Mouse (Mus musculus) thymus, postnatal 36 days (tissue): ENCODE measurements around the gene E130208F15Rik.

ENCODE experiments used
- DNase-seq, 2 experiments: peaks; one replicate each; pipeline ENCODE4 v3.0.0; 2022; ENCODE audit warnings: mixed read lengths in 2 of 2

The E130208F15Rik gene

GRCm38 (mm10) chr7:30336384-30336783 lies 14.8 kb downstream of the E130208F15Rik start:
- DNase-seq = peak; percentile 61

- DNase-seq = no peak
Observed at GRCm38 (mm10) chr7:30339432-30340109, 18.0 kb downstream of the E130208F15Rik start.

GRCm38 (mm10) chr7:30346635-30347379 lies 25.3 kb downstream of the E130208F15Rik start:
- peak; percentile 55 to 65 for DNase-seq

- peak; percentile 65 to 69 for DNase-seq
Observed at GRCm38 (mm10) chr7:30347828-30348227, 26.3 kb downstream of the E130208F15Rik start.

GRCm38 (mm10) chr7:30353279-30353822 lies 31.8 kb downstream of the E130208F15Rik start:
- DNase-seq = peak; percentile 37 to 57

- DNase-seq = no peak
Observed at GRCm38 (mm10) chr7:30354059-30354458, 32.5 kb downstream of the E130208F15Rik start.

- DNase-seq = no peak
Observed at GRCm38 (mm10) chr7:30358378-30359186, 37.0 kb downstream of the E130208F15Rik start.

GRCm38 (mm10) chr7:30359276-30359865 lies 37.8 kb downstream of the E130208F15Rik start:
- no peak for DNase-seq

- no peak for DNase-seq
Observed at GRCm38 (mm10) chr7:30360028-30360427, 38.5 kb downstream of the E130208F15Rik start.

- no peak for DNase-seq
Observed at GRCm38 (mm10) chr7:30362652-30363343, 41.3 kb downstream of the E130208F15Rik start, which contains the start of gene Lrfn3. Gene Lrfn3, minus strand, starts transcription at chr7:30362772.

- no peak for DNase-seq
Observed at GRCm38 (mm10) chr7:30363344-30363738, 41.8 kb downstream of the E130208F15Rik start.

- no peak for DNase-seq
Observed at GRCm38 (mm10) chr7:30367466-30367865, 45.9 kb downstream of the E130208F15Rik start.
